Mouse (Mus musculus): Measurements from ENCODE around the gene Otub2. TPM values are rescaled to one million over a fixed set of nuclear protein-coding genes. Genes with fewer than 3 reads are reported as not detected.

The Otub2 gene
- total and polyA plus RNA-seq, 3 experiments, result 8.4 to 126 (median 12.3) TPM

DNA sequence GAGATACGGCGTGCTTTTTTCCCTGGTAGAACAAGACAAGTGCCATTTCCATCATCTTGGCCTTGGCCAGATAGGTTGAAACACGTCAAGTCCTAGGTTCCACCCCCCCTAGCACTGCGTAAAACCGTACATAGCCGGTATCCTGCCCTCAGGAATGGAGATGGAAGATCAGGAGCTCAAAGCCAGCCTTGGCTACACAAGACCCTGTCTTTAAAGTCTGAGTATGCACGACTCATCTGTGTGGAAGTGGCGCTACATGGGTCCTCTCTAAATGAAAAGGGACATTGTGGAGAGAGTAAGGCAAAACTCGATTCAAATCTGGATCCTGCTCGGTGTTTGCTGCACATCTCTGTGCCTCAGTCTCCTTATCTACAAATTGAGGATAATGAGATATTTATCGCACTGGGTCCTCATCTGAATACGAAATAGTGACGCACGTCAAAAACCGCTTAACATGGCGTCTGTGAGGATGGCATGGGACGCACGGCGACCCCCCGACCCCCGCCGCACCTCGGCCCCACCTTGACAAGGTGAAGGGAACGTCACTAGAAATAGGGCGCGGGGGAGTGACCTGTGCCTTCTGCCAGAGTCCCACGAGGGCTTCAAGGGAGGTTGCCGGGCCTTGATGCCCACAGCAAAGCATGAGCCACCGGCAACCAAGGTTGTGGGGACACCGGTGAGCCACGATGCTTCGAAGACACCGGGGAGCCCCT is 36.7 kb downstream of the Otub2 start:
- Histone ChIP-seq H3K9me3 (replicated peaks; ENCODE audit: insufficient read depth, low read length) (no peaks in the 10 kb centered on the region), H3K9ac (ENCODE audit: control insufficient read depth, low read depth, low read length, poor library complexity, severe bottlenecking) (peak overlapping the region; percentile 86), H3K4me1 (ENCODE audit: control insufficient read depth in 1 of 2, insufficient read depth in 2 of 2, low read length in 2 of 2) (peaks cover 11 to 16% of the 10 kb centered on the region in 2 experiments; a peak in 3 of 4 replicates), H3K27me3 (ENCODE audit: control insufficient read depth in 1 of 2, insufficient read depth in 2 of 2, low read length in 2 of 2) (no peaks in the 10 kb centered on the region), H3K79me2 (ENCODE audit: control insufficient read depth, insufficient read depth, low read length, poor library complexity) (peaks cover 42% of the 10 kb centered on the region), H3K36me3 (ENCODE audit: control insufficient read depth in 1 of 2, insufficient read depth in 2 of 2, low read length in 2 of 2) (peaks cover 13 to 39% of the 10 kb centered on the region in 2 experiments), H3K4me3 (ENCODE audit: control insufficient read depth in 1 of 2, insufficient read depth in 1 of 2, low read depth in 2 of 2, low read length in 2 of 2) (peak overlapping the region; percentile 87), H3K27ac (ENCODE audit: control insufficient read depth, low read depth, low read length) (peak overlapping the region; percentile 49)
- TF ChIP-seq POLR2A (IDR thresholded peaks at IDR 0.05; ENCODE audit: control insufficient read depth in 1 of 2, insufficient read depth in 1 of 2, low read depth in 1 of 2, low read length in 2 of 2, poor library complexity in 1 of 2) (no peak), TAL1 (IDR thresholded peaks at IDR 0.05; ENCODE audit: low read length) (no peak), SMC3 (IDR thresholded peaks at IDR 0.05; ENCODE audit: low read depth, low read length) (no peak), ZMIZ1 (IDR thresholded peaks at IDR 0.05; ENCODE audit: low read depth, low read length) (no peak), CHD2 (IDR thresholded peaks at IDR 0.05; ENCODE audit: low read length) (no peak), ZKSCAN1 (IDR thresholded peaks at IDR 0.05; ENCODE audit: low read depth, low read length) (no peak), SIN3A (IDR thresholded peaks at IDR 0.05; ENCODE audit: low read length) (no peak), MAX (IDR thresholded peaks at IDR 0.05; ENCODE audit: low read length) (no peak; the same call in 1 of the 2 replicates), BHLHE40 (IDR thresholded peaks at IDR 0.05; ENCODE audit: borderline replicate concordance, low read depth, low read length) (0 out of 2 replicates have a peak, but pooled peaks have one; percentile 4), RCOR1 (IDR thresholded peaks at IDR 0.05; ENCODE audit: low read depth, low read length) (no peak), MYB (IDR thresholded peaks at IDR 0.05; ENCODE audit: low read depth, low read length) (no peak), GATA1 (IDR thresholded peaks at IDR 0.05; ENCODE audit: low read depth, low read length) (peak; percentile 50), HCFC1 (IDR thresholded peaks at IDR 0.05; ENCODE audit: low read depth, low read length) (no peak), MAZ (IDR thresholded peaks at IDR 0.05; ENCODE audit: low read depth, low read length) (no peak), MEF2A (IDR thresholded peaks at IDR 0.05; ENCODE audit: extremely low read depth, insufficient replicate concordance, low read depth, low read length, poor library complexity, severe bottlenecking) (no peak), ZC3H11A (IDR thresholded peaks at IDR 0.05; ENCODE audit: low read depth, low read length) (no peak), NELFE (IDR thresholded peaks at IDR 0.05; ENCODE audit: low read depth, low read length) (no peak), TBP (IDR thresholded peaks at IDR 0.05; ENCODE audit: low read depth, low read length) (no peak), POLR2AphosphoS5 (IDR thresholded peaks at IDR 0.05; ENCODE audit: borderline replicate concordance, low read depth, low read length) (no peak), MAFK (IDR thresholded peaks at IDR 0.05; ENCODE audit: borderline replicate concordance, low read depth, low read length) (no peak), E2F4 (IDR thresholded peaks at IDR 0.05; ENCODE audit: borderline replicate concordance, low read depth, low read length) (peak; percentile 24; the same call in 1 of the 2 replicates), USF1 (IDR thresholded peaks at IDR 0.05; ENCODE audit: low read depth, low read length) (no peak), POLR2AphosphoS2 (IDR thresholded peaks at IDR 0.05; ENCODE audit: low read length) (peak; percentile 5; the same call in 1 of the 2 replicates), UBTF (IDR thresholded peaks at IDR 0.05; ENCODE audit: borderline replicate concordance, insufficient read depth, low read depth, low read length) (no peak), JUND (IDR thresholded peaks at IDR 0.05; ENCODE audit: low read depth, low read length) (no peak), EP300 (IDR thresholded peaks at IDR 0.05; ENCODE audit: low read depth in 1 of 2, low read length in 2 of 2) (no peak), USF2 (IDR thresholded peaks at IDR 0.05; ENCODE audit: borderline replicate concordance in 1 of 2, insufficient read depth in 1 of 2, low read depth in 1 of 2, low read length in 2 of 2) (no peak), CTCF (IDR thresholded peaks at IDR 0.05 in 2 of 3, conservative IDR thresholded peaks at IDR 0.05 in 1 of 3; ENCODE audit: control insufficient read depth in 1 of 3, insufficient read depth in 1 of 3, low read depth in 2 of 3, low read length in 3 of 3, poor library complexity in 1 of 3, severe bottlenecking in 1 of 3) (no peak), CHD1 (IDR thresholded peaks at IDR 0.05; ENCODE audit: low read depth, low read length) (peak; percentile 86; the same call in 1 of the 2 replicates), GABPA (IDR thresholded peaks at IDR 0.05; ENCODE audit: low read depth, low read length) (no peak), ETS1 (IDR thresholded peaks at IDR 0.05; ENCODE audit: low read depth, low read length) (no peak)
- no peak for DNase-seq (ENCODE audit: low read depth, low spot score)

Data from MEL (cell line).